Comparison of ENCODE assay signal across 9 mouse cellular contexts in genomic region chr7:75796474-75796873, GRCm38 (mm10). TPM values are rescaled to one million over a fixed set of nuclear protein-coding genes. Genes with fewer than 3 reads are reported as not detected.
A peak's percentile ranks its signal among the peaks of the same experiment; 100 is the strongest.
DNase-seq lines count a peak whose midpoint lies in the region; ATAC-seq lines count a peak whose summit lies in the region.
"Had no signal": no experiment of that assay in that cellular context is flagged by ENCODE, and none has a peak within 500 bp of the region (broad histone marks: within the 10 kb centered on the region; RNA-seq: fewer than 3 reads in every experiment).

No protein-coding gene starts in this region.

- no peak for ATAC-seq in heart, embryonic 13.5 days (ENCODE audit: extremely low read depth, insufficient number of reproducible peaks, low FRiP score, low TSS enrichment)
- peak; percentile 91 for ATAC-seq in granulocyte monocyte progenitor cell, adult 5-6 weeks (replicated peaks; ENCODE audit: poor library complexity, severe bottlenecking)

- no peak overlapping the region for H3K27ac ChIP-seq in heart, embryonic 13.5 days (replicated peaks)
- peak overlapping the region; percentile 56 for H3K27ac ChIP-seq in macrophage
- H3K27ac ChIP-seq: limb, embryonic 13.5 days had no signal

- H3K9me3 ChIP-seq in heart, embryonic 13.5 days = no peaks in the 10 kb centered on the region
- H3K9me3 ChIP-seq: limb, embryonic 13.5 days had no signal

- 14% methylated on average over 9 of the region's 9 CpGs for WGBS in heart, embryonic 13.5 days
- WGBS in macrophage (ENCODE audit: missing documents) = 9% methylated on average over 9 of the region's 9 CpGs

- H3K4me2 ChIP-seq in heart, embryonic 13.5 days = peak overlapping the region; percentile 44
- H3K4me2 ChIP-seq: limb, embryonic 13.5 days had no signal

- H3K79me2 ChIP-seq in macrophage (ENCODE audit: inconsistent target) = no peaks in the 10 kb centered on the region

- no peak overlapping the region for H3K4me3 ChIP-seq in heart, embryonic 13.5 days
- no peak overlapping the region for H3K4me3 ChIP-seq in macrophage (ENCODE audit: inconsistent target)
- H3K4me3 ChIP-seq: limb, embryonic 13.5 days had no signal

- H3K27me3 ChIP-seq in heart, embryonic 13.5 days (replicated peaks) = no peaks in the 10 kb centered on the region
- H3K27me3 ChIP-seq: limb, embryonic 13.5 days had no signal

- DNase-seq in heart, adult 9 months (ENCODE audit: low spot score in 2 of 2) = no peak
- DNase-seq in CD8-positive naive resting alpha-beta T cell, adult 2 months (ENCODE audit: low read depth in 2 of 2, low spot score in 2 of 2) = peak; percentile 59 to 64
- DNase-seq in telencephalon, adult 2 months (ENCODE audit: low read depth, low spot score) = peak; percentile 28
- no peak for DNase-seq in gastrocnemius, adult 18-20 months (ENCODE audit: low spot score)
- DNase-seq in ovary, postnatal 14 days (ENCODE audit: low spot score) = no peak

- H3K9ac ChIP-seq in heart, embryonic 13.5 days = peak overlapping the region; percentile 48; the same call in 1 of the 2 replicates
- H3K9ac ChIP-seq: limb, embryonic 13.5 days had no signal

- peaks cover 14% of the 10 kb centered on the region for H3K4me1 ChIP-seq in heart, embryonic 13.5 days

- H3K36me3 ChIP-seq in heart, embryonic 13.5 days = no peaks in the 10 kb centered on the region
- H3K36me3 ChIP-seq in macrophage (ENCODE audit: inconsistent target) = no peaks in the 10 kb centered on the region
- H3K36me3 ChIP-seq: limb, embryonic 13.5 days had no signal

RNA-seq across cellular contexts. Expression of gene Klhl25, which starts 51.6 kb away (rescaled TPM):
- polyA plus RNA-seq in heart, embryonic 13.5 days (2015; fragmentation: Nextera tagmentation; extraction: Ambion mirVana) = 9.3 and 10.3 TPM in 2 replicates
- 5.8 and 11.2 TPM in 2 replicates for total RNA-seq in granulocyte monocyte progenitor cell, adult 5-6 weeks (2014; fragmentation: Nextera tagmentation)
- total RNA-seq in granulocyte monocyte progenitor cell, adult 5-6 weeks (2017) = 7.7 and 10.4 TPM in 2 replicates
- total RNA-seq in macrophage (2018; cell fraction: chromatin; rRNA removed) = 100 to 1,000 TPM in 5 of 26 experiments, 10 to 100 TPM in 18, 1 to 10 TPM in 3; 7.8 to 337 (median 23.7) TPM
- 10 to 100 TPM in 15 of 26 experiments, 1 to 10 TPM in 11; 6.3 to 85.8 (median 10.7) TPM for total RNA-seq in macrophage (2018; cell fraction: cytosol; rRNA removed)
- total RNA-seq in macrophage (2018; cell fraction: nucleus; rRNA removed) = 100 to 1,000 TPM in 5 of 26 experiments, 10 to 100 TPM in 20, 1 to 10 TPM in 1; 5.2 to 194 (median 24.0) TPM
- 4.5 to 9.8 TPM (median 9.4 TPM) in 3 replicates for polyA plus RNA-seq in macrophage (2018)
- total RNA-seq in gastrocnemius, adult 18-20 months (2021) = 1 to 10 TPM; 2.6 to 3.2 TPM

Comparison
In these comparisons a context has a peak if more than half of its experiments do, and no peak if none do; other contexts are left out.
1. DNase-seq: peak in CD8-positive naive resting alpha-beta T cell, adult 2 months (2 of 2) and telencephalon, adult 2 months (single experiment); none in heart, adult 9 months (0 of 2), gastrocnemius, adult 18-20 months (single experiment) and ovary, postnatal 14 days (single experiment).